Mouse (Mus musculus) layer of hippocampus, adult 9-10 months (tissue): ENCODE results near the gene Exo1.
A peak's percentile ranks its signal among the peaks of the same experiment; 100 is the strongest.

Source experiments
- DNase-seq: peaks from one replicate; pipeline ENCODE4 v3.0.0; 2022; ENCODE audit warnings: low spot score

The Exo1 gene

GRCm38 (mm10) chr1:175880453-175881296 lies at the start of gene Exo1:
Gene Exo1 (plus strand): TSS chr1:175880581.
- peak; percentile 73 for DNase-seq

DNA sequence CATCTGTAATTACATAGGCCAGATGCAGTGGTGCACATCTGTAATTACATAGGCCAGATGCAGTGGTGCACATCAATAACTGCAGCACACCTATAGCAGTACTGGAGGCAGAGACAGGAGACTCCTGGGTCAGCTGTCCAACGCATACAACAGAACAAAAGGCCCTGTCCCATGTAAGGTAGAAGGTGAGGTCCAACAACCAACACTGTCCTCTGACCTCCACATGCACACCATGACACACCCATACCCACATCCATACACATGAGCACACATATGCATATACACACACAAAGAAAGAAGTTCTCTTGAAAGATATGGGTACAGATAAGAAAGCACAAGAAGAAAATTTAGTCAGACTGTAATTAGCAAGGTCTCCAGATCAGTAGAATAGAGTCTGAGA lies 24.9 kb upstream of the Exo1 start:
- DNase-seq = no peak

DNA sequence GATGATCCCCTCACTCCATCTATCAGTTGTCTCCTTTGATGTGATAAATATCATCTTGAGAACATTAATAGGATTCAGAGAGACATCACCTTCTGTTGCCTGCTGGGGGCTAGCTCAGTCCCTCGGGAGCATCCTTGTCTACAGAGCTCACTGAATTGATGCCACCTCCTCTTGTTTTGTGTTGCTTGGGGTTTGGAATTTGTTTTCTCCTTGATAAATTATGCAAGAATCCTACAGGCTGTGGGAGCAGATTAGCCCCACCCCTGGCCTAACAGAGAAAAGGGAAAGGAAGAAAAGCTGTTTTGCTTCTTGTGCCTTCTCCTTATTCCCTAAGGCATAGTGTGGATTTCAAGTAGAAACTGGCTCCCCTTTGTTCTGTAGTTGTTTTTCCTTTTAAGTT lies 13.3 kb upstream of the Exo1 start:
- no peak for DNase-seq

- DNase-seq = no peak
These were observed 12.8 kb upstream of the Exo1 start for GRCm38 (mm10) chr1:175867558-175867957.

- no peak for DNase-seq
These were observed 9.7 kb upstream of the Exo1 start for GRCm38 (mm10) chr1:175870716-175871115.

- no peak for DNase-seq
These were observed 8.2 kb upstream of the Exo1 start for GRCm38 (mm10) chr1:175872028-175872816.

DNA sequence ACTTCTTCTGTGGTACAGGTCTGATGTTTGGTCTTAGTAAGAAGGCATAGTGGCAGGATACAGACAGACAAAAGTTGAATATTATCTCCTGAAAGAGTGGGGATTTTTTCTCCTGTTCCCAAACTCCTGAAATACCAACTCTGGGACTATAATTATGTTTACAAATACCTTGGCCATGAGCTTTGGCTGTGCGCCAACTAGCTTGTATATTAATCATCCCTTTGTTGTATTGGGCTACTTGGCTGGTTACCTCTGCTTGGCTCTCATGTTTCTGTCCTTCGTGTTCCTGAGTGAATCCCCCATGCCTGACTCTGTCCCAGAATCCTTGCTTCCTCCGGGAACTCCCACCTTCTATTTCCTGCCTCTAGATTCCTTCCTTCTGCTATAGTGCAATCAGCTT lies 3.0 kb downstream of the Exo1 start:
- DNase-seq = no peak

- DNase-seq = no peak
These were observed 12.9 kb downstream of the Exo1 start for GRCm38 (mm10) chr1:175893263-175893662.

DNA sequence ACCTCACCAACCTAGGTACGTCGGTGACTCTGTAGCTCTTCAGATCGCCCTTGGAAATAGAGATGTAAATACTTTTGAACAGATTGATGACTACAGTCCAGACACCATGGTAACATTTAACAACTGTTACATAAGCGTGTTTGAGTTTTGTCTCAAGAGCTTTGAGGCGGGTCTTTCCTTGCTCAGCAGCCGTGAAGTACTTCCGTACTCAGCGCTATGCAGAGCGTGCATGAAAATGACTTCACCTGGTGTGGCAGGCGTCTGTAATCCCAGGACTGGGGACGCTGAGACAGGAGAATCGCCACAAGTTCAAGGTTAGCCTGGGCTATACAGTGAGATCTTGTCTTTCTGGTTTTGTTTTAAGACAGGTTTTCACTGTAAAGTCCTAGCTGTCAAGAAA lies 13.3 kb downstream of the Exo1 start:
- DNase-seq = no peak

DNA sequence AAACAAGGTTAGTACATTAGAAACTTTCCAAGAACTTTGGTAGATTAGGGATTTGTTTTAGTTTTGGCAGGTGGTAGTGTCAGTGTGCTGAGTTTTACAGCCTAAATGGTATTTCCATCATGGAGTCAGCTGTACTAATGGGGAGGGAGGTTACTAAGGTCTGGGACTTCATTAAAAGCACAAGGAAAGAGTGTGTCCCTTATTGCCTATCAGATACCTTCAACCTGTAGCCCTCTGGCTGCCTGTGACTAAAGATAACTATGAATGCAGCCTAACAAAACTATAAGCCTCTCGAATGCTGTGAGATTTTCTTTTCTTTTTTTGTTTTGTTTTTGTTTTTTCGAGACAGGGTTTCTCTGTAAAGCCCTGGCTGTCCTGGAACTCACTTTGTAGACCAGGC lies 30.8 kb downstream of the Exo1 start:
- DNase-seq = no peak

- DNase-seq = no peak
These were observed 31.7 kb downstream of the Exo1 start for GRCm38 (mm10) chr1:175912038-175912437.

DNA sequence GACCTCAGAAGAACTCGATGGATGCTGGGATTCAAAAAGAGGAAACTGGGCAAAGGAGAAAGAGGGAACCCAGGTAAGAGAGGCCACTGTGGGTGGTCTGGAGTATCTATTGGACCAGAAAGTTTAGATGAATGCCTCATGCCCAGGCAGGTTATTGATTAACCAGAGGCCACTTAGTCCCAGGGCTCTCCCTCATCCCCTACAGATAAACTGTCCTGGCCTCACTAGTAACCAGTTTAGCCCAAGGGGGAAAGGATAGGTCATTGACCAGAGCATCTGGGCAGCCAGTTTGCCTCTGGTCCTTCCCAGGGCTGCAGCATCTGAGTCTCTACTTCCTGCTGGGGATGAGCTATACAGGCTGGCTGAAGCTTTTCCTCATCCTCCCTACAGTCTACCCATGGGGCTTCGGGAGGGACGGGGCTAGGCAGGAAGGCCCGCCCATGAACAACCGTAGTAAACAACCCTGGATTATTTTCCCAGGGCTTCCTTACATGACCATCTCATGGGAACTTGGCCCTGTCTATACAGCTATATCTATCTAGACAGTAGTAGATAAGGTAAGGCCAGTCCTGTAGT lies 33.4 kb downstream of the Exo1 start:
- no peak for DNase-seq

DNA sequence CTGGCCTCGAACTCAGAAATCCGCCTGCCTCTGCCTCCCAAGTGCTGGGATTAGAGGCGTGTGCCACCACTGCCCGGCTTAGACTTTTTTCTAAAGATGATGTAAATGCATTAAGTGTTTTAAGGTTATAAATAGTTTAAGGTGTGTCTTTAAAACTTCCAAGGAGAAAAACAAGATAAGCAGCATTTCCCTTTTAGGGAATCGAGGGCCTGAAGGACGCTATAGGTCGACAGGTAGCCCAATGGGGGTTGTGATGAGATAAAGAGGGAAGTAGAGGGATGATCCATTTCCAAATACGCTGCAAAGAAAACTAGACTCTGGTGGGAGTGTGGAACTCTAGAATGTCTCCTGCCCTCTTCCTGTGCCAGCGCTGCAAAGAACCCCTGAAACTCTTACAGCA lies 39.6 kb downstream of the Exo1 start, which contains the start of gene Gm38100:
Gm38100 (plus strand) TSS at position 301 of the 400 bp plus-strand sequence.
- DNase-seq = no peak

DNA sequence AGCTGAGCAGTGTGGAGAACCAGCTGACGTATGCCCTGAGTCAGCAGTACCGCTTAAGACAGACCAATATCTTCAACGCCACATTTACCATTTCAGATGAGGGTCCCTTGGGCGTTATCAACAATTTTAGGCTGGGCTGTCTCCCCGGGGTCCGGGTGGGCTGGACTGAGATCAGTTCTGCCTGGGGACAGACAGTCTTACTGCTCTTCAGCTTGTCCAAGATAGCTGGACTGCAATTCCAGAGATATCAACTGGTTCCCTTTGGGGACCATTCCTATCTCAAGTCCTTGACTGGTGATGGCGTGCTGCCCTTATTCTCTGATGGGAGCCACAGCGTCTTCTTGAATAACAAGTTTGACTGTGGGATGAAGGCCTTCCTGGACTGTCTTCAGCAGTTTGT lies 40.7 kb downstream of the Exo1 start:
- DNase-seq = no peak

- DNase-seq = peak; percentile 74
These were observed 43.7 kb downstream of the Exo1 start for GRCm38 (mm10) chr1:175923848-175924787.

DNA sequence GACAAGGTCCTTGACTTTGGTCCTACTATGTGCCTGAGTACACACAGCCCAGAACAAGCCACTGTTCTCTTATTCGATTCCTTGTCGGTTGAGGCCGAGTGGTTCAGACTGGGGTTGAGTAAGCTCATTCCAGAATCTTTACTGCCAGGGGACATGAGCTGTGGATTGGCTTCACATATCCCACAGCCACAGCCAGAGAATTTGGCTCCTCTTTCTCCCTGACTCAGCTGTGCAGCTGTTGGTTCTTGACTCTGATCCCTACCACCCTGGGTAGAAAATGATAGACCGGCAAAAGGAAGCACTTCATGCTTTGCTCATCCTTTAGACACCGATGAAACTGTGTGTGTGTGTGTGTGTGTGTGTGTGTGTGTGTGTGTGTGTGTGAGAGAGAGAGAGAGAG lies 51.0 kb downstream of the Exo1 start:
- no peak for DNase-seq

DNA sequence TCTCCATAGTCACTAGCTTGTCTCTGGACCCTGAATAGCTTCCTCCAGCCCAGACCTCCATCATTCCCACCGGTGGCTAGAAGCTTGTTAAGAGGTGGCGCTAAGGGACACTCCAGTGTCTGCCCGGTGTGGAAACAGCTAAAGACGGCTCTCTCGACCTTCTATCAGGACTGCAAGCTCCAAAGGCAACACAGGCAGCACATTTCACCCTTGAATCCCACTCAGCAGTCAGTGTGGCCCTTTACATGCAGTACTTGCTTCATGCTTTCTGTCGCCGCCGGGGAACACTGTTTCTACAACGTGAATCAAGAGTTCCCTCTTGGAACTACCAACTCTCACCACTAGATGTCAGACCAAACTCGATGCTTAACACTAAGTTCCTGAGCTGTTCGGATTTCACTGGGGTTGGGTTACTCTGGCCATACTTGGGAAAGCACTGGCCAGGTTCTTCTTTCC lies 55.9 kb downstream of the Exo1 start:
- DNase-seq = peak; percentile 86

- DNase-seq = no peak
These were observed 58.4 kb downstream of the Exo1 start for GRCm38 (mm10) chr1:175938731-175939130.

DNA sequence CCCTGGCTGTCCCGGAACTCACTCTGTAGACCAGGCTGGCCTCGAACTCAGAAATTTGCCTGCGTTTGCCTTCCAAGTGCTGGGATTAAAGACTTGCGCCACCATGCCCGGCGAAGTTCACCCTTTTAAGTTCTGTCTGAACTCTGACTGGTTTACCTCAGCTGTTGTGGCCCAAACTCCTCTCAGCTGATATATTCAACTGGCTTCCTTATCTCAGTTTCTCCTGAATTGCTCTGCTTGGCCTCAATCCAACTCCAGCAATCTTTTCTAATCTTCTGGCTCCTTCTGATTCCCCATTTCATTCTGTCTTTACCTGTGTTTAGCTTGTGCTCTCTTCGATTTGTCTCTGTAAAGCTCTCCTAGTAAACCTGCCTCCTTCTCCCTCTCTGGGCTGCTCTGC lies 62.8 kb downstream of the Exo1 start:
- DNase-seq = no peak

GRCm38 (mm10) chr1:175946718-175947315 lies 66.4 kb downstream of the Exo1 start:
- DNase-seq = no peak

GRCm38 (mm10) chr1:175950421-175950820 lies 70.0 kb downstream of the Exo1 start:
- DNase-seq = no peak
